Comparison of ENCODE assay signal across 13 mouse cellular contexts in the genomic region with DNA sequence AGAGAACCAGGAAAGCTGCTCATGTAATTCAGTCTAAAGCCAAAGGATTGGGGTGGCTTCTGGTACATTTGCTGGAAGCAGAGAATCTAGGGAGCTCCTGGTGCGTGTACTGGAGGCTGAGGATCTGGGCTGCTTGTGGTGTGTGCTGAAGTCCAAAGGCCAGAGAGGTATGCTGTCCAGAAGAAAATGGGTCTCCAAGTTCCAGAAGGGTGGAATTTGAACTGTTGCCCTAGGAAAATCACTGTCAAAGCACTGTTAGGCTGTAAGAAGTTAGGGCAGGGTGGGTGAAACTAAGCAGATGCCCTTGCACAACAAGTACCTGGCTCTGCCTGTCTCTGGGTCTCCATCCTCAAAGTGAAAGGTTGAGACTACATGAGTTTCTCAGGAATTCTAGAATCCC.
"Had no signal": no experiment of that assay in that cellular context is flagged by ENCODE, and none has a peak within 500 bp of the region (broad histone marks: within the 10 kb centered on the region; RNA-seq: fewer than 3 reads in every experiment).

No protein-coding gene starts in this region.

- H3K9ac ChIP-seq: hindbrain, embryonic 14.5 days; limb, embryonic 12.5 days; liver, embryonic 15.5 days; neural tube, embryonic 15.5 days had no signal

- H3K27ac ChIP-seq: hindbrain, embryonic 14.5 days; kidney, postnatal 0 days; limb, embryonic 12.5 days; liver, embryonic 15.5 days; neural tube, embryonic 15.5 days; stomach, postnatal 0 days had no signal

- H3K4me2 ChIP-seq: hindbrain, embryonic 14.5 days; limb, embryonic 12.5 days; liver, embryonic 15.5 days; neural tube, embryonic 15.5 days had no signal

- H3K4me1 ChIP-seq: limb, embryonic 12.5 days; neural tube, embryonic 15.5 days had no signal

- H3K27me3 ChIP-seq: limb, embryonic 12.5 days; liver, embryonic 15.5 days; neural tube, embryonic 15.5 days had no signal

- H3K36me3 ChIP-seq: limb, embryonic 12.5 days; liver, embryonic 15.5 days; neural tube, embryonic 15.5 days had no signal

- H3K4me3 ChIP-seq: limb, embryonic 12.5 days; liver, embryonic 15.5 days; myocyte; neural tube, embryonic 15.5 days had no signal

- ATAC-seq: lung, postnatal 0 days had no signal

- H3K9me3 ChIP-seq: limb, embryonic 12.5 days; liver, embryonic 15.5 days; neural tube, embryonic 15.5 days had no signal

- DNase-seq: liver; lung, adult 2 months; lung, postnatal 36 days; midbrain, embryonic 14.5 days; thymus, postnatal 4 days had no signal
